Mouse (Mus musculus) ES-Bruce4 (cell line): ENCODE results near the gene Tmem184b.

Experiments
- CTCF ChIP-seq: IDR thresholded peaks from one replicate; pipeline ENCODE4 v1.8.1; 2011; ENCODE audit warnings: low read depth, low read length
- POLR2A ChIP-seq: IDR thresholded peaks from one replicate; pipeline ENCODE4 v1.8.1; 2011; ENCODE audit warnings: low read length; ENCODE audit not compliant: insufficient read depth

DNA sequence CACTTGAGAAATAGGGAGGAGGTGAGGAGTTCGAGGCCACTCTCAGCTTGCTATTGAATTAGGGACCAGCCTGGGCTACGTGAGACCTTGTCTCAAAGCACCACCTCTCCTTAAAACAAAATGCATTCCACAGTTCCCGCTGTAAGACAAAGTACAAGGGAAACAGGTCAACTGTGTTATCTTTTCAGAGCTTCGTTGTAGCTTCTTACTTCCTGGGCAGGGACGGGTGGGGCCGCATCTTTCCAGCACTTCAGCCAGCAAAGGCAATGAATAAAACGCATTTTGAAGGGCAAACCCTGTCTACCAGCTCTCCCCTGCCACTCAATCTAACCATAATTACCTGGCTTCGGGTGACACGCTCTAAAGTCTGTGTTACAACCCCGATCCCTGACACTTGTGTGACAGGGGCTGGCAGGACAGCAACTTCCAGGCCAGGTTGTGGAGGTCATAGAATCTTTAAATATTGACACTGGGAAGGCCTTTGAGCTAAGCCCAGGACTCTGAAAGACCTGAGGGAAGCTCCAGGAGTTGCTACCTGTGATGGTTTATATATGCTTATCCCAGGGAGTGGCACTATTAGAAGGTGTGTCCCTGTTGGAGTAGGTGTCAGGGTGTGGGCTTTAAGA is 13.2 kb upstream of the Tmem184b start:
- TF ChIP-seq CTCF = no peak
- TF ChIP-seq POLR2A = no peak
